Mouse (Mus musculus) CD8-positive naive resting alpha-beta T cell, adult 57 days (primary cell): ENCODE data around the gene Zscan4d. TPM values are rescaled to one million over a fixed set of nuclear protein-coding genes. Genes with fewer than 3 reads are reported as not detected.

Experiments
- total RNA-seq: library from RNA; stranded (reverse); gene quantifications from one replicate; pipeline ENCODE4 v1.2.4, GENCODE M21; 2023

Zscan4d gene
- not detected for total RNA-seq

DNA sequence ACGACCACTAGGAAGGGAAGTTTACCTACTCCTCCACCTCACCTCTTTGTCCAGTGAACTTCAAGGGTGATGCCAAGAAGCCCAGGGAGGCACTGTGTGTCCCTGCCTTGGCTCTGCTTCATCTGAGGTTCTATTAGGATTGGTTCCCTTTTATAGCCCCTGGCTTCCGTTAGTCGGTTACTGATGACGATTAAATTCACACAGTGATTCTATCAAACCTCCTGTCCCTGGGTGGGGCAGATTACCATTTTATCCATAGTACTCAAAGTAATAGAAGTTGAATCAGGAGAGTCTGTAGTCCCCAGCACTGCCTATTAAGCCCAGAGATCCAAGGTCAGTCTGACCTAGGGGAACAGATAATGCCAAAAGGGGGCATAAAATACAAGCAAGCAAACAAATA lies at the start of gene Zscan4d:
Gene Zscan4d, minus strand, starts transcription at position 101 of the 400 bp plus-strand sequence.

Other genes with a start within 250 kb of the Zscan4d start
- not detected for gene Zscan4c, start 160.4 kb downstream of the Zscan4d start, total RNA-seq
- gene Zscan4-ps1, start 96.5 kb downstream of the Zscan4d start, total RNA-seq: not detected
- gene Zscan4e, start 144.5 kb upstream of the Zscan4d start, total RNA-seq: not detected
- gene Zscan4f, start 231.8 kb upstream of the Zscan4d start, total RNA-seq: not detected